9 mouse cellular contexts compared by ENCODE assay signal in genomic region chr7:44633407-44633806, GRCm38 (mm10). TPM values are rescaled to one million over a fixed set of nuclear protein-coding genes. Genes with fewer than 3 reads are reported as not detected.
DNase-seq lines count a peak whose midpoint lies in the region; ATAC-seq and TF ChIP-seq lines count a peak whose summit lies in the region.
"Had no signal": no experiment of that assay in that cellular context is flagged by ENCODE, and none has a peak within 500 bp of the region (broad histone marks: within the 10 kb centered on the region; RNA-seq: fewer than 3 reads in every experiment).

No protein-coding gene starts in this region.

- ATAC-seq in hindbrain, embryonic 12.5 days (ENCODE audit: low FRiP score) = no peak
- ATAC-seq in midbrain, embryonic 16.5 days = no peak
- ATAC-seq in granulocyte monocyte progenitor cell, adult 5-6 weeks (replicated peaks; ENCODE audit: poor library complexity, severe bottlenecking) = peak; percentile 65
- ATAC-seq: activated CD4-positive, CD25-positive, alpha-beta regulatory T cell, adult 4 months had no signal

- 15% methylated on average over 15 of the region's 15 CpGs for WGBS in hindbrain, embryonic 10.5 days
- 16% methylated on average over 15 of the region's 15 CpGs for WGBS in hindbrain, embryonic 12.5 days
- WGBS in midbrain, embryonic 10.5 days = 19% methylated on average over 15 of the region's 15 CpGs
- WGBS in midbrain, embryonic 16.5 days = 15% methylated on average over 15 of the region's 15 CpGs
- 20% methylated on average over 15 of the region's 15 CpGs for WGBS in bone marrow, adult 2 months

- no peak overlapping the region for H3K4me2 ChIP-seq in hindbrain, embryonic 12.5 days (replicated peaks)
- no peak overlapping the region for H3K4me2 ChIP-seq in midbrain, embryonic 16.5 days (ENCODE audit: low read length)
- H3K4me2 ChIP-seq: heart, embryonic 15.5 days had no signal

- H3K27me3 ChIP-seq in hindbrain, embryonic 10.5 days (ENCODE audit: insufficient read depth, poor library complexity, severe bottlenecking) = peaks cover 56% of the 10 kb centered on the region
- peaks cover 55% of the 10 kb centered on the region for H3K27me3 ChIP-seq in hindbrain, embryonic 12.5 days
- peaks cover 54% of the 10 kb centered on the region for H3K27me3 ChIP-seq in midbrain, embryonic 10.5 days (ENCODE audit: low read depth, poor library complexity, severe bottlenecking)
- peaks cover 7% of the 10 kb centered on the region; the same call in 1 of the 2 replicates for H3K27me3 ChIP-seq in midbrain, embryonic 16.5 days (ENCODE audit: control insufficient read depth, insufficient read depth, low read depth, low read length)

- TF ChIP-seq POLR2A in bone marrow, adult 2 months (IDR thresholded peaks at IDR 0.05; ENCODE audit: borderline replicate concordance, control insufficient read depth, low read depth, low read length) = no peak

- no peak overlapping the region for H3K27ac ChIP-seq in hindbrain, embryonic 10.5 days
- H3K27ac ChIP-seq in hindbrain, embryonic 12.5 days = no peak overlapping the region
- no peak overlapping the region for H3K27ac ChIP-seq in midbrain, embryonic 10.5 days (replicated peaks)
- no peak overlapping the region for H3K27ac ChIP-seq in midbrain, embryonic 16.5 days (ENCODE audit: low read length)
- no peak overlapping the region for H3K27ac ChIP-seq in bone marrow, adult 2 months (ENCODE audit: control insufficient read depth, insufficient read depth, low read depth, low read length, poor library complexity)
- H3K27ac ChIP-seq: heart, embryonic 15.5 days had no signal

- 0 out of 2 replicates have a peak, but pooled peaks cover 3% of the 10 kb centered on the region for H3K4me1 ChIP-seq in hindbrain, embryonic 10.5 days (replicated peaks)
- H3K4me1 ChIP-seq in hindbrain, embryonic 12.5 days = no peaks in the 10 kb centered on the region
- peaks cover under 1% of the 10 kb centered on the region; the same call in 1 of the 2 replicates for H3K4me1 ChIP-seq in midbrain, embryonic 10.5 days
- H3K4me1 ChIP-seq in midbrain, embryonic 16.5 days (ENCODE audit: control insufficient read depth, insufficient read depth, low read length) = no peaks in the 10 kb centered on the region
- H3K4me1 ChIP-seq in bone marrow, adult 2 months (ENCODE audit: control insufficient read depth, insufficient read depth, low read length) = no peaks in the 10 kb centered on the region
- H3K4me1 ChIP-seq: heart, embryonic 15.5 days had no signal

- H3K4me3 ChIP-seq in hindbrain, embryonic 10.5 days = no peak overlapping the region
- no peak overlapping the region for H3K4me3 ChIP-seq in hindbrain, embryonic 12.5 days
- H3K4me3 ChIP-seq in midbrain, embryonic 10.5 days = no peak overlapping the region
- no peak overlapping the region for H3K4me3 ChIP-seq in midbrain, embryonic 16.5 days (ENCODE audit: low read depth, low read length)
- no peak overlapping the region for H3K4me3 ChIP-seq in bone marrow, adult 2 months (replicated peaks; ENCODE audit: control insufficient read depth, low read depth, low read length)
- H3K4me3 ChIP-seq: heart, embryonic 15.5 days had no signal

- peak; percentile 28 for DNase-seq in hindbrain, embryonic 10.5 days (ENCODE audit: low spot score)
- peak; percentile 43 for DNase-seq in midbrain, embryonic 10.5 days (ENCODE audit: low spot score)
- DNase-seq in MN1 (ENCODE audit: low spot score) = no peak

- no peak overlapping the region for H3K9ac ChIP-seq in hindbrain, embryonic 12.5 days
- no peak overlapping the region for H3K9ac ChIP-seq in midbrain, embryonic 16.5 days (ENCODE audit: low read depth, low read length)
- H3K9ac ChIP-seq: heart, embryonic 15.5 days had no signal

- peak; percentile 37; the same call in 1 of the 2 replicates for TF ChIP-seq CTCF in bone marrow, adult 2 months (IDR thresholded peaks at IDR 0.05; ENCODE audit: control insufficient read depth, insufficient read depth, low read length)

- no peaks in the 10 kb centered on the region for H3K36me3 ChIP-seq in hindbrain, embryonic 10.5 days
- H3K36me3 ChIP-seq in hindbrain, embryonic 12.5 days = no peaks in the 10 kb centered on the region
- no peaks in the 10 kb centered on the region for H3K36me3 ChIP-seq in midbrain, embryonic 10.5 days
- no peaks in the 10 kb centered on the region for H3K36me3 ChIP-seq in midbrain, embryonic 16.5 days (ENCODE audit: control insufficient read depth, insufficient read depth, low read length)
- H3K36me3 ChIP-seq: heart, embryonic 15.5 days had no signal

- H3K9me3 ChIP-seq in hindbrain, embryonic 10.5 days = 0 out of 2 replicates have a peak, but pooled peaks cover 4% of the 10 kb centered on the region
- peaks cover 5% of the 10 kb centered on the region; the same call in 1 of the 2 replicates for H3K9me3 ChIP-seq in hindbrain, embryonic 12.5 days (replicated peaks)
- 0 out of 2 replicates have a peak, but pooled peaks cover 7% of the 10 kb centered on the region for H3K9me3 ChIP-seq in midbrain, embryonic 10.5 days (replicated peaks)
- 0 out of 2 replicates have a peak, but pooled peaks cover 3% of the 10 kb centered on the region for H3K9me3 ChIP-seq in midbrain, embryonic 16.5 days (replicated peaks; ENCODE audit: control insufficient read depth, low read length, poor library complexity, severe bottlenecking)
- H3K9me3 ChIP-seq: heart, embryonic 15.5 days had no signal

RNA-seq across cellular contexts. Expression of gene Myh14, which starts 37.2 kb away (rescaled TPM):
- 1.5 and 2.4 TPM in 2 replicates for polyA plus RNA-seq in hindbrain, embryonic 10.5 days (2016; fragmentation: Nextera tagmentation; extraction: Ambion mirVana)
- 3.9 and 4.3 TPM in 2 replicates for polyA plus RNA-seq in hindbrain, embryonic 12.5 days (2016; fragmentation: Nextera tagmentation; extraction: Ambion mirVana)
- polyA plus RNA-seq in midbrain, embryonic 10.5 days (2016; fragmentation: Nextera tagmentation; extraction: Ambion mirVana) = 1.0 and 1.1 TPM in 2 replicates
- polyA plus RNA-seq in midbrain, embryonic 16.5 days (2015; fragmentation: Nextera tagmentation; extraction: Ambion mirVana) = 2.9 and 3.3 TPM in 2 replicates
- polyA plus RNA-seq in bone marrow, adult 2 months (2011; ENCODE audit: insufficient read depth, insufficient read length, low replicate concordance, missing spikeins) = 0.41 TPM in 1 of 2 replicates, not detected in the other
- total RNA-seq in granulocyte monocyte progenitor cell, adult 5-6 weeks (2014; fragmentation: Nextera tagmentation) = not detected in 2 replicates
- total RNA-seq in granulocyte monocyte progenitor cell, adult 5-6 weeks (2017) = not detected in 2 replicates

RNA-seq across cellular contexts. Expression of gene Kcnc3, which starts 42.9 kb away (rescaled TPM):
- 1.3 and 1.5 TPM in 2 replicates for polyA plus RNA-seq in hindbrain, embryonic 10.5 days (2016; fragmentation: Nextera tagmentation; extraction: Ambion mirVana)
- 3.4 and 3.8 TPM in 2 replicates for polyA plus RNA-seq in hindbrain, embryonic 12.5 days (2016; fragmentation: Nextera tagmentation; extraction: Ambion mirVana)
- polyA plus RNA-seq in midbrain, embryonic 10.5 days (2016; fragmentation: Nextera tagmentation; extraction: Ambion mirVana) = 1.1 and 1.2 TPM in 2 replicates
- 5.5 and 6.4 TPM in 2 replicates for polyA plus RNA-seq in midbrain, embryonic 16.5 days (2015; fragmentation: Nextera tagmentation; extraction: Ambion mirVana)
- 1.1 and 3.9 TPM in 2 replicates for polyA plus RNA-seq in bone marrow, adult 2 months (2011; ENCODE audit: insufficient read depth, insufficient read length, low replicate concordance, missing spikeins)
- 0.36 and 0.92 TPM in 2 replicates for total RNA-seq in granulocyte monocyte progenitor cell, adult 5-6 weeks (2014; fragmentation: Nextera tagmentation)
- 0.05 TPM in 1 of 2 replicates, not detected in the other for total RNA-seq in granulocyte monocyte progenitor cell, adult 5-6 weeks (2017)
- polyA plus RNA-seq: activated CD4-positive, CD25-positive, alpha-beta regulatory T cell, adult 4 months had no signal
